Mouse (Mus musculus) testis, postnatal 14 days (tissue): ENCODE results near the gene Repin1.
A peak's percentile ranks its signal among the peaks of the same experiment; 100 is the strongest.

ENCODE experiments used
- DNase-seq: peaks from one replicate; pipeline ENCODE4 v3.0.0; 2021; ENCODE audit warnings: low spot score

Repin1 gene

DNA sequence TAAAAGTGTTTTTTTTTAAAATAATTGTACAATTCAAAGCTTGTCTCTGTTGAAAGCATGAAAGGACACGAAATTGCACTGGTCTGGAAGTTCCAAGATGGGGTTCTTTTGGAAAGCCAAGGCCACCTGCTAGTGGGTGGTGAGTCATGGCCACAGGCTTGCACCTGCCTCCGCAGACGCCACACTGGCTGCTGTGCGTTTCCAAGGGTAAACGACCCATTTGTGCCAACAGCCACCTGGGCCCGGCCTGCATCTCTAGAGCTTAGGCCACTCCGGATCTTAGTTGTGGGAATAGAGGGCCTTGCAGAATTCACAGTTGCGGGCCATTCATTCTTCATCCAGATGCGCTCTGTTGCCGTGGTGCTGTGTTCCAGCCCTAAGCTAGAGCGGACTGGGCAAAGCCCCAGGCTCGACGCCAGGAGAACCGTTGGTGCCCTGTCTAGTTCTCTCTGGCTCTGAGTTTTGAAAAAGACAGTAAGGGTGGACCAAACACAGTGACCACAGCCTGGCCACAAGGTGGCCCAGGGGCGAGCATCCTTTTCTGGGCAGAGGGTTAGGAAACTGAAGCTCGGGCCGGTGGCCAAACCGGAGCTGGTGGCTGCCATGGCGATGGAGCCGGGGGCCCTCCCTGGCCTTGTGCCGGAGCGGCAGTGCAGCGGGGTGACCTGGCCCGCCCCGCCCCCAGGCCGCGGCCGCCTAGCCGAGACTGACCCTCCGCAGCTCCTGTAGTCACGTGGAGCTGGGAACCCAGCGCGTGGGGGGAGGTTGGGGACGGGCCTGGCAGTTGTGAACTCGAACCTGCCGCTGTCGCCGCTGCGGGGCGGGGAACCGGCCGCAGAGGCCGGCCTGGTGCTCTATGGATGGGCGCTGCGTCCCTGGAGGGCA lies at the start of gene Repin1, which contains the start of gene Gm44965:
Repin1 (plus strand) TSS at position 726 of the 885 bp plus-strand sequence.
Gm44965 (plus strand) TSS at position 784 of the 885 bp plus-strand sequence.
- peak; percentile 90 for DNase-seq

DNA sequence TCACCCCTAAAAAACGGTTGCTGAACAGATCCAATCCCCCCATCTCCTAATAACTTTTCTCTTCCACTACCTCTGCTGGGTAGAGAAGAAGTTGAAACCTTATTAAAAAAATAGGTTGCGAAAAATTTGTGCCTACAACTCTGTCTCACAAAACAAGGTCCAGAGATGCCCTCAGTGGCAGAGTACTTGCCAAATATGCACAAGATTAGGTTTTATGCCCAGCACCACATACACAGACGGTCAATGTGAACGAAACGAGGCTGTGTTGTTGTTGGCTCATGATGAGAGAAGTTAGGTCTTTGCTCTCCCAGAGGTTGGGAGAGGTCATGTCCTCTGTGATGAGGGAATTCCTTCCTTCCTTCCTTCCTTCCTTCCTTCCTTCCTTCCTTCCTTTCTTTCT lies 48.4 kb upstream of the Repin1 start:
- no peak for DNase-seq

DNA sequence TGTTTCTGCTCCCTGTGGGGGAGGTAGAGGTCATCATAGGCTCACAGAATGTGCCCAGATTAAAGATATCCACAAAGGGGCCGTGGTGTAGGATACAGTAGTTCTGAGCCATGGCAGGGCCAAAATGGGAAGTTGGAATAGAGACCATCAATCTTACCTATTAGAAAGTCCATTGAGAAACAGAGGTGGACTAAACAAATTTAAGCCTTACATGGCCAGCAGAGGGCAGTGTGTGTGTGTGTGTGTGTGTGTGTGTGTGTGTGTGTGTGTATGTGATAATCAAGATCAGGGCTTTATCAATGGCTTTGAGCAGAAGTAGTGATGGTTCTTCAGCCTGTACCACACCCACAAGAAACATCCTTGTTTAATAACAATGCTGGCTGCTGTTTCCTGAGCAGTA lies 47.4 kb upstream of the Repin1 start:
- no peak for DNase-seq

DNA sequence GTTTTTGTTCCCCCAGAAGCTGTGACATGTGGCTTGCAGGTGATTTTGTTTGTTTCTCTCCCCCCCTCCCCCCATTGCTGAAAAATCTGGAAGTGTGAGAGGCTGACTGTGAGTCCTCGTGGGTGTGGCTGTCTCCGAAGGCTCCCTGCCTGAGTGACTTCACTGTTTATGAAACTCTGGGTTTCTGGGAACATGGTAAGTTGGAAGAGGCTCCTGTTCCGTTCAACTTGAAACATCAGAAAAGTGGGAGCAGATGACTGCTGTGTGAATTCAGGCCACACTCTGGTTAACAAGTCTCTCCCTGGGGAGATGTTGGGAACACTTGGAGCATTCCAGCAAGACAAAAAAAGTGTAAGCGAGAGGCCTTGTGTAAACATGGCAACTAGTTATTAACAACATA lies 46.8 kb upstream of the Repin1 start:
- no peak for DNase-seq

DNA sequence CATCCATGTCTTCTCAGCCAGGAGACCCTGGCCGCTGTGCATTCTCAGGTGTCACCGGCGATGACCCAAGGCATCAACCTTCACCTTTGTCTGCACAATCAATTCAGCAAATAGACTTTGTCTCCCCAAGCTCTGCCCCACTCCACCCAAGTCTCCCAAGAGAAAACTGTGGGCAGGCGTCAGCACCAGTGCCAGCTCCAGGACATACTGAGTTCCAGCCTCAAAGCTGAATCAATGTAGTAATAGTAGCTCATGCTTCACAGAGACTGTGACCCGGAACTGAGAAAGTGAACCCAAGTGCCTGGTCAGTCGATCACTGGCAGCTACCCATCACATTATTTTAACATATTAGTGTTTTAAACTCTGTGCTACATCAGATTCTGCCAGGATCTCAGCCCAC lies 45.4 kb upstream of the Repin1 start:
- no peak for DNase-seq

DNA sequence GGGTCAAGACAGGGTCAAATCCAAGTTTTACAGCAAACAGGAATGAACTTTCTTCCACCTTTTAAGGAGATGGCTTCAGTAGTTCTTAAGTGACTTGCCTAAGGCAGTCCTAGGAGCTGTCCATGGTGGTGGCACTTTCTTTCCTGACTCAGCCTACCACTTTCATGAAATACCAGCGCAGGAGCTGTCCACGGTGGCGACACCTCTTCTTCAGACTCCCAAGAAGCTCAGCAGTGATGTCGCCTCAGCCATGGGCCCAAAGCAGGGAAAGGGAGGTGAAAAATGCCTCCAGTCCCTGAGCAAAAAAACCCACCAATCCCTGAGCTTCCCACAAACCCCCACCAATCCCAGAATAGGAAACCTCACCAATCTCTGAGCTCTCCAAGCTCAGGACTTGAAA lies 40.8 kb upstream of the Repin1 start:
- DNase-seq, result peak; percentile 71

DNA sequence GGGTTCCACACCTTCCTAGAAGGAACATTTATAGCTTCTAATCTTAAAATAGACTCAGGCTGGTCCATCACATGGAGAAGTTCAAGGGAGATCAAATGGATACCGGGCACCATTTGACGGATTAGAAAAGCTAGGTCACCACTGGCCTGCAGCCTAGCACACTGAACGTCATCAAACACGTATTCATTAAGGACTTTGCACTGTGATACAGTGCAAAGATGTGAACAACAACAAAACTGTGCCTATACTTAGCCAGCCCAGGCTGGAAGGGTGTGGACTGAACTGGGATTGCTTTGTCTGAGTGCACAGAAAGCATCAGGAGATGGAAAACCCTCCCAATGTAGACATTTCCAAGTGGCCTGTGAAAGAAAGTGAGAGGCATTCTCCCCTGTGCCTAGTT lies 39.9 kb upstream of the Repin1 start:
- DNase-seq, result no peak

DNA sequence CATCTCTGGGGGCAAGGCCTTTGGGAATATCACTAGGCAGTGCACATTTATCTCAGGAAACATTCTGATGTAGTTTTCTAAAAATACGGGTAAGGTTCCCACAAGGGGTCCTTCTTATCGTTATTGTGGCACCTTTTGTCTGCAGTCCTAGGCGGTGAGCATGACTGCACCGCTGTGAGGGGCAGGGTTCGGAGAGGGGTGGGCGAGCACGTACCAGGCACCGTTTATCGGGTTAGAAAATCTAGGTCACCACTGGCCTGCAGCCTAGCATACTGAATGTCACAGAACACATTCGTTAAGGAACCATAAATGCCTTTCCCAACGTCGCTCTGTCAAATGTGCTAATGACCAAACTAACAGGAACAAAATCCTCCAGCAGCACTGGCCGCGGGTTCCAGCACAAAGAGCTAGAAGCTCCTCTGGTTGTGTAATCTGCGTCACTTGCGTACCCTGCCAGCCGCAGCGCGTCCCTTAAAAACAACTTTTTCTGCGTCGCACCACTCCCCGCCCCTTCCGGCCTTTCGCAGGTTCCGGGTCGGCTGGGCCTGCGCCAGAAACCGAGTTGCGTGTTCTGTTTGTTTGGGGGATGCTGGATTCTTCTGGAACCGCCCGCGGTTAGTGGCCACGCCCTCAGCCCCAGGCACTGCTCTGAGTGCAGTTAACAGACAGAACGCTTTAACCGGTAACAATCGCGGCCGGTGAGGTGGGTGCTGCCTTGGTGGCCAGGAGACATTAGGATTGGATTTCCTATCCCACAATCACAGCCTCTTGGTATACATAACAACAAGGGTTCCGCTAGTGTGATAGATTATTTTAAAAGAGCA lies 39.2 kb upstream of the Repin1 start, which contains the start of gene Lrrc61:
Lrrc61 (plus strand) TSS at position 517 of the 824 bp plus-strand sequence.
- peak; percentile 88 for DNase-seq

DNA sequence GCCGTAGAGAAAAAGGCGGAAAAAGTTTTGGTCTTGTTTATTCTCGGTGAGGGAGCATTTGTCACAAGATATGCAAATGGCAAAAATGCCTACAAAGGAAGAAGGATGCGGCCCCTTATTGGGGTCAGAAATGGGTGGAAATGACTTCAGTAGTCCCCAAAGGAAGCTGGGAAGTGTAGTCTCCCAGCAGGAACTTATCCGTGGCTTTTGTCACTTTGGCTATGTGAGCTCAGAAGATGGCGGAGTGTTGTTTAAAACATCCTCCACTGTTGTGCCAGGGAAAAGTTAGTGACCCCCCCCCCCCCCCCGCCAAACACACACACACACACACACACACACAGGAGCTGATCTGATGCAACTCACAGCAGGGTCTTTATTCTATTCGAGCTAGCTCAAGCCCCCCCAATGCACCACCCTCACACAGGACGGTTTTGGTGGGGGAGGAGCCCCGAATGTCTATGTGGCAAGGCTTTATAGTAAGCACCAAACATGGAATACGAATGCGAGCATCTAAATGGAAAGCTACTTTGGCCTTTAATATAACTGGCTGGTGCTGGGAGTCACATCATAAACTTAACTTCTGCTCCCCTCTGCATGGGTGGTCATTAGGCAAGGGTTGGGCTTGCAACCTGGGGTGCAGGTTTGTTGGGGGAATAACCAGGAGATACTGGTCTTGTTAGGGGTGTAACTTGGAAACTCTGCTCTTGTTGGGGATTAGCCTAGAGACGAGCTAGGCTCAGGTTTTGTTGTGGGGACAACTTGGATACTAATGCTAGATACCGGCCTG lies 38.4 kb upstream of the Repin1 start:
- DNase-seq, result peak; percentile 58

DNA sequence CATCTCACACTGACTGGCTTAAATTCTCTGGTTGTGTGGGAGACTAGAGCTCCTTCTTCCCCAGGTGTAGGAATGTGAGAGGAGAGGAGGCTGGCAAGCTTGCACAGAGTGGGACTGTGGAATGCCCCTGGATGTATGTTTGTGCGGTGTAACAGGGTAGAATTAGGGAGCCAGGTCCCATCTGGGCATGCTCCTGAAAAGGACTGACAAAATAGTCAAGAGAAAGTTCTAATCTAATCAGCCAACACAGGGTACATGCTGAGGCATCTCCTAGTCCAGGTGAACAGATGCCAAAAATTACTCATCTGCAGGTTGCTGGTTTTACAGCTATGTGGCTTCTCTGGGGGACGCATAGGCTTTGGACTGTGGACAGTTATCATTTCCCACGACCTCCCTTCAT lies 37.7 kb upstream of the Repin1 start:
- DNase-seq, result no peak

DNA sequence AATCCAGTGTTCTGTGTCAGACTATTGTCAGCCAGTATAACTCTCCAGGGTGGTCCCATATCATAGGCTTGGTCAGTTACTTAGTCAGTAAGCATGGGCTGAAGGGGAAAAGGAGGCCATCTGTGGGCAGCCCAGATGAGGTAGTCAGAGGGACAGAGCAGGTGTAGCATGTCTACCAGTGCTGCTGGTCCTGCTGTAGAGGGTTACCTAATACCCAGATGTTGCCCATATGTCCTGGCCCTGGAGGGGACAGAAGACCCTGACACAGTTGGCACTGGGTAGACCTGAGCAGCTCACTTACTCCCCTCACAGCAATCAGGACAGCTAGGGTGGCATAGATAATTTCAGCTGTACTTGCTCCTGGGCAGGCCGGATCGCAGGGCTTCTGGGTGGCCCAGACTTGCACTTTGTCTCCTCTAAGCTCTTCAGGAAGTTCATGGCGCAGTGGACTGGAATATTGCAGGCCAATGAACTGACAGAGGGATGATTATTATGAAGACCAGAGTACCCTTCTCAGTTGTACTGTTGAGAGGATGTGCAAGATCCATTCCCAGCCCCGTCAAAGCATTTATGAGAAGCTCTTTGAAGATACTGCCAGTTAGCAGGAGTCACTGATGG lies 27.9 kb upstream of the Repin1 start:
- DNase-seq, result no peak

DNA sequence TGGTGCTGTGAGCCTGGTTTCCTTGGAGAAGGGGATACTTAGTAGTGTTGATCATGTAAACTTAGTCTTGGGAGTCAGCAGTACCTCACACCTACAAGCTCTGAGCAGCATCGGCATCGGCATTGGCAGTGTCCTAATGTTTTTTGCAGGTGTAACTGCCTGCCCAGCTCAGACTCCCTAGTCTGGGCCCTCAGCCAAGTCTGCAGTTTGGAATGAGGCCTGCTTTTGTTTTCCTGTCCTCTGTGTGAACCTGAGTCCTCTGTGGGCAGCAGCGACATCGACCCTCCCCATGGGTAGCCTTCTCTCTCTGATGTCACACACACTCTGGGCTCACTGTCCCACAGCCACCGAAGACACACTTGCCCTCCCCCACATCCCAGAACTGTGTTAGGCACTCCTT lies 27.4 kb upstream of the Repin1 start:
- peak; percentile 36 for DNase-seq

DNA sequence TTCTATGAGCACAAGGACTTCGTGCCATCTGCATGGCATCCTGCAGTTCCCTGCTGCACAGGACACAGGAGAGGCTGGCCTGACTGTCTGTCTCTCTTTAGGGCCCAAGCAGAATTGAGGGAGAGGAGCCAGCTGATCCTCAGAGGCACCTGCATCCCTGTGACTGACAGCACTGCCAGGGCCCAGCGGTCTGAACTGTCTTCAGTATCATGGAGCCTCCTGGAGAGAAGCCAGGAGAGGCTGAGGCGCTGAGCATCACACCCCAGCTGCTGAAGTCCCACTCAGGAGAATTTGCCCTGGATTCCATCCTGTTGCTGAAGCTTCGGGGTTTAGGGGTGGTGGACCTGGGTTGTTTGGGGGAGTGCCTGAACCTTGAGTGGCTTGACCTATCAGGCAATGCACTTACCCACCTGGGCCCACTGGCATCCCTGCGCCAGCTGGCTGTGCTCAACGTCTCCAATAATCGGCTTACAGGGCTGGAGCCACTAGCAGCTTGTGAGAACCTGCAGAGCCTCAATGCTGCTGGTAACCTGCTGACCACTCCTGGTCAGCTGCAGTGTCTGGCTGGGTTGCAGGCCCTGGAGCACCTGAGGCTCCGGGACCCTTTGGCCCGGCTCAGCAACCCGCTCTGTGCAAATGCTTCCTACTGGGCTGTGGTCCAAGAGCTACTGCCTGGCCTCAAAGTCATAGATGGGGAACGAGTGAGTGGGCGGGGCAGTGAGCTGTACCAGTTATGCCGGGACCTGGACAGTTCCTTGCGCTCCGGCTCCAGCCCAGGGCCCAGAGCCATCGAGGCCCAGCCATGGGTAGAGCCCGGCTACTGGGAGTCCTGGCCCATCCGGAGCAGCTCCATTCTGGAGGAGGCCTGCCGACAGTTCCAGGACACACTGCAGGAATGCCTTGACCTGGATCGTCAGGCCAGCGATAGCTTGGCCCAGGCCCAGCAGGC lies 25.4 kb upstream of the Repin1 start:
- DNase-seq, result peak; percentile 44

DNA sequence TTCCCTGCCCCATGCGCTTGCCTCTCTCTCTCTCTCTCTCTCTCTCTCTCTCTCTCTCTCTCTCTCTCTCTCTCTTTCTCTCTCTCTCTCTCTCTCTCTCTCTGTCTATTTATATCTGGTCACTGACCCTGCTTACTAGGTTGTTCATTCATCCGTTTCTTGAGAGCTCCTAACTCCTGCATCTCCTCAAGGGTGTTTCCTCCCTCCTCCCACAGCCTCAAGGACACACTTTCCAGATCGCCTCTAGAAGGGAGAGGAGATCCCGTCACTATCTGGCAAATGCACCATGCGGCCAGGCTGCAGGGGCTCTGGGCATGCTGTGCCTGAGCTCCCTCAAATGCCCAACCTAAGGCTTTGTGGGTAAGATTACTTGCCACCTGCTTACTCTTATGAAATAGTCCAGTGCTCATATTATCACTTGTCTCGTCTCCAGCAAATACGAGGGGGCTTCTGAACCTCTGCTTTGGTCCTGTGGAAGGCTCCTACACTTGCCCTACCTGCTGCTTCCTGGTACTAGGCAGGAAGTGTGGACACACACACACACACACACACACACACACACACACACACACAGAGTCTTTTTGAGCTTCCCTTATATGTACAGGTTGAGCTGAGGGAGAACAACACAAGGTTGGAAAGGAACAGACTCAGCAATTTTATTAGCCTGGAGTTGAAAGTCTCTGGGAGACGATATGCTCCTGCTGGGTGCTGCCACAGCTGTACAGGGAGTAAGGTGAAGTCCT lies 24.4 kb upstream of the Repin1 start:
- DNase-seq, result no peak

DNA sequence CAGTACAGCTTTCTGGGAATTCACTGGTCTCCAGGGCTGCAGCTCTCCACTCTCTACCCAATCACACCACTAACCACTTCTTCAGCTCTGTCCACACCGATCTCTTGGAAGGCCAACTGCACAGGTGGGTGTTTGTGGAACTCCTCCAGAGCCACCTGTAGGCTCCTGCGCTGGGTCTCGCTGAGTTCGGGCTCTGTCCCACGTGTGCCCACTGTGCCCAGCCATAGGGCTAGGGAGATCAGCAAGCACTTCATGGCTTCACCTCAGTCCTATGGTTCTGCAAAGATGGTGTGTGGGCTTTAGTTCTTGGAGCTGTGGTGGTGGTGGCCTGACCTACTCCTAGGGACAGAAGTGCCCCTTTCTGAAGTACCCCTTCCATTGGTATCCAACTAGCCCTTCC lies 21.7 kb upstream of the Repin1 start:
- DNase-seq, result no peak

DNA sequence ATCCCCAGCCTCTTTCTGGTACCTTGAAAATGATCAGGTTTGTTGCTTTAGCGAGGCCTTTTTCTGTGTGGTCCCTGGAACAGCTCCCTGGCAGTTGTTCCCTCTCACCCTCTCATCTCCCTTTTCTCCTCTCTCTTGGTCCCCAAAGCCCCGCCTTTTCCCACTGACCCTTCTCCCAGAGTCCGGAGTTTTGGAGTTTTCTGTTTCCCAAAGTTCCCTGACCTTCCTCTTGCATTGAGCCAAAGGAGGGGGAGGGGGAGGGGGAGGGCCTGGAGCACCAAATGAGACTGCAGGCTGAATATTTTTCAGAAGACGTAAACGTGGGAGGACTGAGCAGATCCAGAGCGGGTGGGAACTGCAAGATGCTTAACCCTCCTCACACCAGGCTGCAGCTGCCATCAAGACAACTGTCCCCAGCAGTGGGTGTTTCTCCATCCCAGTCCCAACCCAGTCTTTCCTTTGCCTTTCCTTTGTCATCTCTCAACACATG lies 21.1 kb upstream of the Repin1 start, which contains the start of gene Rarres2:
Rarres2 (minus strand) TSS at position 218 of the 490 bp plus-strand sequence.
- DNase-seq, result peak; percentile 49

DNA sequence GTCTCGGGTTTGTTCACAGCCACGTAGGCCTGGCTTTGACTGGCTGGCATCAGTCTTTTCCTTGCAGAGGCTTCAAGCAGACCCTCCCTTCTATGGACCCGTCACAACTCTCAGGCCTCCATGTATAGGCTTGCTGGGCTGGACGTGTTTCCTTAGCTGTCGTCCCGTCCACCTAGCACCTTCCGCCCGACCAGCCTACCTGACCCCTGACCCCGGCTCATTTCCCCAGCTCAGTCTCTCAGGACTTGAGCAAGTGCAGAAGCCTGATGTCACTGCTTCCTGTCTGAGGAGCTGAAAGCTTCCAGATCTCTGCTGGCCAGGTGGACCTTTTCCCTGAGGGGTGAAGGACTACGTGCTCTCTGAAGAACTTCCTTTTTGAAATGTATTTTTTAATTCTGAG lies 20.4 kb upstream of the Repin1 start:
- no peak for DNase-seq

DNA sequence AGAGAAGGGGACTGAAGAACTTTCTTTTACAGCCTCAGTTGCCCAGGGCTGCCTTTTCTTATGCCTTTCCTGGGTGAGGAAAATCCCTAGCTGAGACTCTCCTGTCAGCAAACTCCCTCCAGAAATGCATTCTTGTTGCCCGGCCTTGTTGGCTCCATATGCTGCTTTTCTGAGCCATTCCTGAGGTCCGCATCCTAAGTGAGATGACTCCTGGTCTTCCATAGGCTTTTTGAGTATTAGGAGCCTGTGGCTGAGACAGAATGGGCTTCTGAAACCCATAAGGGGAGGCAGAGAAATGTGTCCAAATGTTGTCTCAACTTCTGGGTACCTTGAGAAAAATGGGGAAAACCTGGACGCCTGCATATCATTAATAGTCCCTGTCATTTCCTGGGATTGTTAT lies 19.7 kb upstream of the Repin1 start:
- no peak for DNase-seq

DNA sequence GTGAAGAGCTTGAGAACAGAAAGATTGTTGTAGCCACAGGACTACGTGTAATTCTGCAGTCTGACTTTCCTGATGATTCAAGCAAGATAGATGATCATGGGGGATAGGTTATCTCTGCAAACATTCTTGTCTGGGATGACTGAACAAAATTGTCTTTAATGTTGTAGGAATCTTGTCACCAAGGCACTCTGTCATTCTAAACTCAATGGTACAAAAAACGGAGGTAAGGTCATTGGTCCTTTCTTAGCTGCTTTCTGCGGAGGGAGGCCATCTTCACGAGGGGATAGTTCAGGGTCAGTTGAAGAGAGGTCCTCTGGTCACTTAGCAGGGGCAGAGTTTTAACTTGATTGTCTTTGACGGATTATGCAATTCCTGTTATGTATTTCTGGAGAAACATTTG lies 14.9 kb upstream of the Repin1 start:
- DNase-seq, result no peak
